Mouse (Mus musculus): ENCODE results near the gene Tmem178b.

GRCm38 (mm10) chr6:39903220-39903773, 30.2 kb downstream of the Tmem178b start:
- no peak for TF ChIP-seq EP300 (IDR thresholded peaks at IDR 0.05; ENCODE audit: low read depth)
- no peak for TF ChIP-seq CTCF (IDR thresholded peaks at IDR 0.05; ENCODE audit: low read depth)
